Mouse (Mus musculus): ENCODE measurements at regions not wholly inside any gene's neighbourhood (a gene's known extent, or its start where the extent isn't known, plus 50 kb on each side); places are given as distances from the start of the nearest gene placed in this dataset.
A peak's percentile ranks its signal among the peaks of the same experiment; 100 is the strongest.
"Not testable (repeated sequence)": the region's sequence is repeated elsewhere in the genome, so short reads cannot be mapped to it uniquely, and the experiment has no call there.

GRCm38 (mm10) chr1:80969927-80970326 lies 106.8 kb upstream of the Nyap2 start:
- no peak for DNase-seq (ENCODE audit: low spot score in 2 of 2)

- no peak for DNase-seq (ENCODE audit: low spot score in 2 of 2)
Observed at GRCm38 (mm10) chr1:80969194-80969593, 107.6 kb upstream of the Nyap2 start.

- DNase-seq (ENCODE audit: low spot score in 2 of 2): no peak
Observed at GRCm38 (mm10) chr1:80965792-80966191, 111.0 kb upstream of the Nyap2 start.

GRCm38 (mm10) chr1:80964376-80964775 lies 112.4 kb upstream of the Nyap2 start:
- peak; percentile 3 to 22 for DNase-seq (ENCODE audit: low spot score in 2 of 2)

- DNase-seq (ENCODE audit: low spot score in 2 of 2): no peak
Observed at GRCm38 (mm10) chr1:80963838-80964237, 112.9 kb upstream of the Nyap2 start.

GRCm38 (mm10) chr1:80950406-80950805 lies 126.3 kb upstream of the Nyap2 start:
- no peak for DNase-seq (ENCODE audit: low spot score in 2 of 2)

GRCm38 (mm10) chr1:80946049-80946448 lies 130.7 kb upstream of the Nyap2 start:
- DNase-seq (ENCODE audit: low spot score in 2 of 2): not testable (repeated sequence)

GRCm38 (mm10) chr1:80939372-80939771 lies 137.4 kb upstream of the Nyap2 start:
- DNase-seq (ENCODE audit: low spot score in 2 of 2): no peak

GRCm38 (mm10) chr1:80899281-80899680 lies 141.0 kb upstream of the Dock10 start:
- no peak for DNase-seq (ENCODE audit: low spot score in 2 of 2)

- no peak for DNase-seq (ENCODE audit: low spot score in 2 of 2)
Observed at GRCm38 (mm10) chr1:80874140-80874849, 116.0 kb upstream of the Dock10 start.

- DNase-seq (ENCODE audit: low spot score in 2 of 2): no peak
Observed at GRCm38 (mm10) chr1:80873596-80873995, 115.3 kb upstream of the Dock10 start.

GRCm38 (mm10) chr1:80868805-80869204 lies 110.5 kb upstream of the Dock10 start:
- no peak for DNase-seq (ENCODE audit: low spot score in 2 of 2)

- DNase-seq (ENCODE audit: low spot score in 2 of 2): peak in 1 of 2 experiments; percentile 32
Observed at GRCm38 (mm10) chr1:80856981-80857380, 98.7 kb upstream of the Dock10 start.

- DNase-seq (ENCODE audit: low spot score in 2 of 2): no peak
Observed at GRCm38 (mm10) chr1:80854945-80855656, 96.8 kb upstream of the Dock10 start.

- DNase-seq (ENCODE audit: low spot score in 2 of 2): peak; percentile 55 to 58
Observed at GRCm38 (mm10) chr1:80854289-80854701, 96.0 kb upstream of the Dock10 start.

GRCm38 (mm10) chr1:80852761-80853160 lies 94.4 kb upstream of the Dock10 start:
- peak in 1 of 2 experiments; percentile 8 for DNase-seq (ENCODE audit: low spot score in 2 of 2)

GRCm38 (mm10) chr1:80830196-80830794 lies 72.0 kb upstream of the Dock10 start:
- DNase-seq (ENCODE audit: low spot score in 2 of 2): no peak

GRCm38 (mm10) chr1:80826383-80826782 lies 68.1 kb upstream of the Dock10 start:
- no peak for DNase-seq (ENCODE audit: low spot score in 2 of 2)

- DNase-seq (ENCODE audit: low spot score in 2 of 2): peak in 1 of 2 experiments; percentile 9
Observed at GRCm38 (mm10) chr1:80823953-80824352, 65.6 kb upstream of the Dock10 start.

- DNase-seq (ENCODE audit: low spot score in 2 of 2): no peak
Observed at GRCm38 (mm10) chr1:80822185-80822584, 63.9 kb upstream of the Dock10 start.

- DNase-seq (ENCODE audit: low spot score in 2 of 2): no peak
Observed at GRCm38 (mm10) chr1:80812906-80813305, 54.6 kb upstream of the Dock10 start.
